Comparison of ENCODE assay signal across 14 mouse cellular contexts in genomic region chr3:88446471-88447123, GRCm38 (mm10). TPM values are rescaled to one million over a fixed set of nuclear protein-coding genes. Genes with fewer than 3 reads are reported as not detected.
A peak's percentile ranks its signal among the peaks of the same experiment; 100 is the strongest.
DNase-seq lines count a peak whose midpoint lies in the region; ATAC-seq and TF ChIP-seq lines count a peak whose summit lies in the region.
"Had no signal": no experiment of that assay in that cellular context is flagged by ENCODE, and none has a peak within 500 bp of the region (broad histone marks: within the 10 kb centered on the region; RNA-seq: fewer than 3 reads in every experiment).

No protein-coding gene starts in this region.

- WGBS in heart, embryonic 10.5 days = 59% methylated on average over 8 of the region's 8 CpGs
- 78% methylated on average over 8 of the region's 8 CpGs for WGBS in midbrain, embryonic 14.5 days
- 81% methylated on average over 8 of the region's 8 CpGs for WGBS in midbrain, embryonic 13.5 days

- no peak for TF ChIP-seq POLR2A in bone marrow macrophage, adult 2 months (IDR thresholded peaks at IDR 0.05; ENCODE audit: borderline replicate concordance, low read depth, low read length)

- peak; percentile 35 to 55 for DNase-seq in heart, adult 9 months (ENCODE audit: low spot score in 2 of 2)
- DNase-seq in heart, embryonic 10.5 days (ENCODE audit: low spot score) = no peak
- peak; percentile 70 for DNase-seq in 416B (ENCODE audit: low read depth)
- DNase-seq in midbrain, embryonic 14.5 days = no peak
- DNase-seq: adrenal gland, postnatal 10 days; gastrocnemius, postnatal 10 days; right cerebral cortex, adult 18-20 months had no signal

- H3K4me3 ChIP-seq in heart, embryonic 10.5 days = no peak overlapping the region
- H3K4me3 ChIP-seq in bone marrow macrophage, adult 2 months (ENCODE audit: insufficient read depth, low read length) = peak overlapping the region; percentile 41
- H3K4me3 ChIP-seq in midbrain, embryonic 14.5 days (replicated peaks; ENCODE audit: low read depth, low read length) = no peak overlapping the region
- no peak overlapping the region for H3K4me3 ChIP-seq in midbrain, embryonic 13.5 days (replicated peaks)
- H3K4me3 ChIP-seq: forebrain, embryonic 15.5 days; midbrain, embryonic 15.5 days; neural tube, embryonic 15.5 days had no signal

- H3K4me2 ChIP-seq in midbrain, embryonic 14.5 days (ENCODE audit: low read length) = no peak overlapping the region
- H3K4me2 ChIP-seq in midbrain, embryonic 13.5 days (replicated peaks) = no peak overlapping the region
- H3K4me2 ChIP-seq: forebrain, embryonic 15.5 days; hindbrain, embryonic 14.5 days; midbrain, embryonic 15.5 days; neural tube, embryonic 15.5 days had no signal

- no peaks in the 10 kb centered on the region for H3K9me3 ChIP-seq in heart, embryonic 10.5 days
- no peaks in the 10 kb centered on the region for H3K9me3 ChIP-seq in midbrain, embryonic 14.5 days (ENCODE audit: control insufficient read depth, low read length)
- H3K9me3 ChIP-seq in midbrain, embryonic 13.5 days = no peaks in the 10 kb centered on the region
- H3K9me3 ChIP-seq: forebrain, embryonic 15.5 days; midbrain, embryonic 15.5 days; neural tube, embryonic 15.5 days had no signal

- H3K27me3 ChIP-seq in heart, embryonic 10.5 days (ENCODE audit: insufficient read depth, poor library complexity, severe bottlenecking) = peaks cover 48% of the 10 kb centered on the region
- H3K27me3 ChIP-seq in midbrain, embryonic 14.5 days (ENCODE audit: control insufficient read depth, insufficient read depth, low read length) = no peaks in the 10 kb centered on the region
- no peaks in the 10 kb centered on the region for H3K27me3 ChIP-seq in midbrain, embryonic 13.5 days
- H3K27me3 ChIP-seq: forebrain, embryonic 15.5 days; midbrain, embryonic 15.5 days; neural tube, embryonic 15.5 days had no signal

- no peak for TF ChIP-seq CTCF in bone marrow macrophage, adult 2 months (IDR thresholded peaks at IDR 0.05; ENCODE audit: low read depth, low read length)

- H3K27ac ChIP-seq in heart, embryonic 10.5 days = no peak overlapping the region
- peak overlapping the region; percentile 79 for H3K27ac ChIP-seq in bone marrow macrophage, adult 2 months (ENCODE audit: insufficient read depth, low read depth, low read length)
- H3K27ac ChIP-seq in midbrain, embryonic 14.5 days (replicated peaks; ENCODE audit: low read depth, low read length) = no peak overlapping the region
- H3K27ac ChIP-seq in midbrain, embryonic 13.5 days = no peak overlapping the region
- H3K27ac ChIP-seq: forebrain, embryonic 15.5 days; hindbrain, embryonic 14.5 days; midbrain, embryonic 15.5 days; neural tube, embryonic 15.5 days had no signal

- peaks cover 22% of the 10 kb centered on the region for H3K4me1 ChIP-seq in heart, embryonic 10.5 days
- peaks cover 43% of the 10 kb centered on the region for H3K4me1 ChIP-seq in bone marrow macrophage, adult 2 months (ENCODE audit: control insufficient read depth, insufficient read depth, low read length)
- no peaks in the 10 kb centered on the region for H3K4me1 ChIP-seq in midbrain, embryonic 14.5 days (ENCODE audit: control insufficient read depth, insufficient read depth, low read length)
- peaks cover 11% of the 10 kb centered on the region for H3K4me1 ChIP-seq in midbrain, embryonic 13.5 days (replicated peaks)

- no peak overlapping the region for H3K9ac ChIP-seq in midbrain, embryonic 14.5 days (replicated peaks; ENCODE audit: low read length)
- no peak overlapping the region for H3K9ac ChIP-seq in midbrain, embryonic 13.5 days (replicated peaks)
- H3K9ac ChIP-seq: forebrain, embryonic 15.5 days; hindbrain, embryonic 14.5 days; midbrain, embryonic 15.5 days; neural tube, embryonic 15.5 days had no signal

- ATAC-seq in megakaryocyte, adult 5-6 weeks (ENCODE audit: poor library complexity, severe bottlenecking) = peak; percentile 44
- no peak for ATAC-seq in midbrain, embryonic 14.5 days (ENCODE audit: low FRiP score, low TSS enrichment)
- no peak for ATAC-seq in midbrain, embryonic 13.5 days
- ATAC-seq: forebrain, embryonic 15.5 days; midbrain, embryonic 15.5 days had no signal

- H3K36me3 ChIP-seq in heart, embryonic 10.5 days = no peaks in the 10 kb centered on the region
- H3K36me3 ChIP-seq in midbrain, embryonic 14.5 days (ENCODE audit: control insufficient read depth, insufficient read depth, low read length) = peaks cover 79% of the 10 kb centered on the region
- H3K36me3 ChIP-seq in midbrain, embryonic 13.5 days = peaks cover 79% of the 10 kb centered on the region

RNA-seq across cellular contexts. Expression of gene Sema4a, which starts 14.4 kb away (rescaled TPM):
- 1.7 and 4.3 TPM in 2 replicates for polyA plus RNA-seq in heart, embryonic 10.5 days (2016; fragmentation: Nextera tagmentation; extraction: Ambion mirVana)
- polyA plus RNA-seq in bone marrow macrophage, adult 2 months (2012; ENCODE audit: insufficient read depth, insufficient read length, missing spikeins) = 178 and 180 TPM in 2 replicates
- total RNA-seq in megakaryocyte, adult 5-6 weeks (2015) = 171 and 181 TPM in 2 replicates
- 164 and 167 TPM in 2 replicates for total RNA-seq in megakaryocyte, adult 5-6 weeks (2017)
- polyA plus RNA-seq in midbrain, embryonic 14.5 days (2014; fragmentation: Nextera tagmentation; extraction: Ambion mirVana) = 28.8 and 32.1 TPM in 2 replicates
- 28.8 and 31.1 TPM in 2 replicates for polyA plus RNA-seq in midbrain, embryonic 13.5 days (2015; fragmentation: Nextera tagmentation; extraction: Ambion mirVana)

RNA-seq across cellular contexts. Expression of gene Slc25a44, which starts 21.7 kb away (rescaled TPM):
- polyA plus RNA-seq in heart, embryonic 10.5 days (2016; fragmentation: Nextera tagmentation; extraction: Ambion mirVana) = 16.8 and 17.5 TPM in 2 replicates
- polyA plus RNA-seq in bone marrow macrophage, adult 2 months (2012; ENCODE audit: insufficient read depth, insufficient read length, missing spikeins) = 14.0 and 17.5 TPM in 2 replicates
- total RNA-seq in megakaryocyte, adult 5-6 weeks (2015) = 11.4 and 11.6 TPM in 2 replicates
- 17.4 and 18.7 TPM in 2 replicates for total RNA-seq in megakaryocyte, adult 5-6 weeks (2017)
- polyA plus RNA-seq in midbrain, embryonic 14.5 days (2014; fragmentation: Nextera tagmentation; extraction: Ambion mirVana) = 34.1 and 38.0 TPM in 2 replicates
- 28.7 and 29.7 TPM in 2 replicates for polyA plus RNA-seq in midbrain, embryonic 13.5 days (2015; fragmentation: Nextera tagmentation; extraction: Ambion mirVana)

RNA-seq across cellular contexts. Expression of gene Pmf1, which starts 36.5 kb away (rescaled TPM):
- polyA plus RNA-seq in heart, embryonic 10.5 days (2016; fragmentation: Nextera tagmentation; extraction: Ambion mirVana) = 131 and 149 TPM in 2 replicates
- 55.0 and 59.7 TPM in 2 replicates for polyA plus RNA-seq in bone marrow macrophage, adult 2 months (2012; ENCODE audit: insufficient read depth, insufficient read length, missing spikeins)
- 115 and 131 TPM in 2 replicates for total RNA-seq in megakaryocyte, adult 5-6 weeks (2015)
- total RNA-seq in megakaryocyte, adult 5-6 weeks (2017) = 78.5 and 81.9 TPM in 2 replicates
- 24.9 and 28.3 TPM in 2 replicates for polyA plus RNA-seq in midbrain, embryonic 14.5 days (2014; fragmentation: Nextera tagmentation; extraction: Ambion mirVana)
- 51.7 and 56.8 TPM in 2 replicates for polyA plus RNA-seq in midbrain, embryonic 13.5 days (2015; fragmentation: Nextera tagmentation; extraction: Ambion mirVana)

Comparison
In these comparisons a context has a peak if more than half of its experiments do, and no peak if none do; other contexts are left out.
1. DNase-seq: peak in heart, adult 9 months (2 of 2) and 416B (single experiment); none in heart, embryonic 10.5 days (single experiment) and midbrain, embryonic 14.5 days (single experiment).